Mouse (Mus musculus): ENCODE measurements at regions not wholly inside any gene's neighbourhood (a gene's known extent, or its start where the extent isn't known, plus 50 kb on each side); places are given as distances from the start of the nearest gene placed in this dataset.
"Not testable (repeated sequence)": the region's sequence is repeated elsewhere in the genome, so short reads cannot be mapped to it uniquely, and the experiment has no call there.

DNA sequence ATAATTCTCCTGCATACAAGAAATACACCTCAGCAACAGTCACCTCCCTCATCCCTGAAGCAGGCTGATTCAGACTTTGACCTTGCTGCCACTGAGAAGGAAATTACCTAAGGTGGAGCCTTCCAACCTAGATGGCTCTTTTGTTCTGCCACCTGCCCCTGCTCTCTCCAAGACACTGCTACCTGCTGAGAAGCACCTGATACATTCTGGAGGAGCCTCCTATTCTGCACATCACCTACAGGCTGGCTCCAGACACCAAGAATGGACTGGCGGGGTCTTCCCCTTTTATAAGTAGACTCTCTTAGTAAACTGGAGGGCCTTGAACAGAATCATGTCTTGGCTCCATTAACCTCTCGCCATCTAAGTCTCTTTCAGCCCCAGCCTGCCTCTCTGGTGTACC is 1149.5 kb upstream of the 2610301B20Rik start:
- DNase-seq (ENCODE audit: extremely low spot score), result not testable (repeated sequence)

DNA sequence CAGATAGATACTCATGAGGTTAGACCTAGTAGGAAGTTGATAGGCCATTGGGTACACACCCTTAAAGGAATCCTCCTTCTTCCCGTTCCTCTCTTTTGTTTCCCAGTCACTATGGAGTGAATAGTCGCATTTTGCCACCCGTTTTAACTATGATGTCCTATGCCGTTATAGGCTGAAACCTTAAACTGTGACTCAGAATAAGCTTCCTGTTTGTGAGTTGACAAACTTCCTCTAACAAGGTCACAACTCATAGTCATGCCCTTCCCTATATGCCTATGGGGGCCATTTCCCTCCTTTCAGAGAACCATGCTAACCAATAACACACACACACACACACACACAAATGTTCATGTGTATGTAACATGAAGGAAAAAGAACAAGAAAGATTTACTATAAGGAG is 1136.6 kb upstream of the 2610301B20Rik start:
- DNase-seq (ENCODE audit: extremely low spot score), result no peak

DNA sequence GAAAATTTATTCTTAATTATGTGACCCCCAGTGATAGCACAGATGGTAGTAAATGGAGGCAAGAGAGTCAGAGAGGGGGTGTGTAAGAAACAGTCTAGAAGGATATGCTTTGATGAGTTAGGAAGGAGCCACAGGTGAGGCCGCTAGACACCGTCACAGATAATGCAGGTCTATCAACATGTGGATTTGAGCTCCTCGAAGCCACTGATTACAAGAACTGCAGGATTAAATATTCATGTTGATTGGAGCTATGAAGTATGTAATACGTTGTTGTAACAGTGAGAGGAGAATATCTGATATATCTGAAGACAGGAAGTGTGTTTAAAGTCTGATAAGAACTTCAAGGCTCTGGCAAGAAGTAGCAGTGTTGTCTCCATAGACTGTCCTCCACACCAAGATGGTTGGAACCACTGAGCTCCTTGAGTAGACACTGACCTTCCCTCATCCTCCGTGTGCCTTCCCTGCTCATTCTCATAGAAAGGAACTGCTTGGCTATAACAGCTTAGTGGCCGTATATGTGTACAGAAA is 1126.8 kb upstream of the 2610301B20Rik start:
- no peak for DNase-seq (ENCODE audit: extremely low spot score)

DNA sequence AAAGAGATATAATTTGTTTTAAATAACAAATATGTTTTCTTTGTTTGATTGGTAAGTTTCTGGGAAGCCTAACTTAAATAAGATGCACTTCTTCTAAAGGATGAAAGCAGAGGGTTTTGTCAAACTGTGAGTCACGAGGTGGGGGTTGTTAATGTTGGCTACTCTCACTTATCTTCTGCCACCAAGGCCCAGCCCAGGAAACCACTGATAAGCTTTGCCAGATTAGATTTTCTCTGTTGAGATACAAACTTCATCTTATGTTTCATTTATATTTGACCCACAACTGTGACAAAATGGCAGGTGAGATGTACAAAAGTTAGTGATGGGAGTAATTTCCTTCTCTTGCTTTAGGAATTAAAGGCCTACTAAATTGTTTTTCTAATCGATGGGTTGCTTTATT is 1126.2 kb upstream of the 2610301B20Rik start:
- DNase-seq (ENCODE audit: extremely low spot score), result no peak

DNA sequence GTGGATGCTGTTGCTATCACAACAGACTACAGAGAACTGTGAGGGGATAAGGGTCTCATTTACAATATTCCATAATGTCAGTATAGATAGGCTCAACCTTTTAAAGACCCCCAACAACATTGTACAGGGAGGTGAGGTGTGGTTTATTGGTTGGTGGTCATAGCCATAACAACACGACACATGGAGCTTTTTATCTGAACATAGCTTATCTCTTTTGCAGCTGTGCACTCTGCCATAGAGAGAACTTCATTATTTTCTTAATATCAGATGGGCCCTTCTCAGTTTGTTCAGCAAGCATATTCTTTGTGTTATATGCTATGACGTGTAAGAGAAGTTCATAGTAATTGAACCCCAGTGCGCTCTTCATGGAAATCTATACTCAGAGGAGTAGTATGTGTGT is 1124.4 kb upstream of the 2610301B20Rik start:
- DNase-seq (ENCODE audit: extremely low spot score), result no peak

DNA sequence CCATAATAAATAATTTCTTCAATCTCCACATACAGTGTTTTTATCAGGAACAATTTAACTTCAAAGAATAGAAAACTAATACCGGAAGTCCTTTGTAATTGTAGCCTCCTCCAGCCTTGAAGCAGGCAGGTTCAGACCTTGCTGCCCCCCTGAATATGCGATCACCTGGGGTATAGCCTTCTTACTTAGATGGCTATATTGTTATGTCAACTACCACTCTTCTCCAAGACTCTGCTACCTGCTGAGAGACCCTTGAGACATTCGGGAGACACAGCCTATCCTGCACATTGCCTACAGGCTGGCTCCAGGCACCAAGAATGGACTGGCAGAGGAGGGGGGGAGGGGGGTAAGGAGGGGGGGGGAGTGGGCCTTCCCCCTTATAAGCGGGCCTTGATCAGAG is 1123.9 kb upstream of the 2610301B20Rik start:
- DNase-seq (ENCODE audit: extremely low spot score), result no peak

DNA sequence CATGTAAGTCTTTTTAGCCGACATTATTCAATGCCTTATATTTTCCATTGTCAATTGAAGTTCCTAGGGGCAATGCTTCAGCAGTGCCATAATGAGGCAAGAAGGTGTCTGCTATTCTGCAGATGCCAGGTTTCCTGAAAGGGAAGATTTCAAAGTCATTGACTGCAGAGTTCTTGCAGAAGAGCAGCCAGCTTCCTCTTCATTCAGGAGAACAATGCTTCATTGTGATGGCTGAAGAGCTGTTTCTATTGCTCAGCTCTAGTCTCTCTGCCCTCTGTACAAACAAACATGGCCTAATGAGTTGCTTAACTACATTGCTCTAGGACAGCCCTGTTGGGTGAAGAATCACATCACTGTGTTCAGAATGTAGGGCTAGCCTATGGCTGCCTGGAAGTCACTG is 1111.0 kb upstream of the 2610301B20Rik start:
- DNase-seq (ENCODE audit: extremely low spot score), result no peak

DNA sequence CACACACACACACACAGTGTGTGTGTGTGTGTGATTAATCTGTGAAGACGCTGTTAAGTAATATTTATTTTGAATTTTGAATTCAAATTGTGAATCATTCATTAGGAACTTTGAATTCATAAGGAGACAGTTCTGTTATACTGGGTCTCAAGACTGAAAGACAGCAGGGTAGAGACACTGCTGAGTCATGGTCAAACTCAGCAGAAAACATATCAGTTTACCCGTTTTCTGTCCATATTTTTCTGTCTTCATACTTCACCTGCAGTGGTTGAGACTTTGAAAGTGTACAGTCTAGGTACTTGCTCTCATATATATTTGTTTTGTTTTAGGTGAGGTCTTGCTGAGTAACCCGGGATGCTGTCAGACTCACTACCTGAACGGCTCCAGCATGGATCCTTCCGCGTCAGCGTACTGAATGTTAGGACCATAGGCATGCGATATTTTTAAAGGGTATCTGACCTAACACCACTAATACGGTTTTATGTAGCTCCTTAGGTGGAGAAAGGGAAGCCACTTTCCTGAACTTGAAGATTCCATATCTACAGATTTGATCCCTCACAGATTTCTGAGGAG is 1104.6 kb upstream of the 2610301B20Rik start:
- peak; percentile 24 for DNase-seq (ENCODE audit: extremely low spot score)

DNA sequence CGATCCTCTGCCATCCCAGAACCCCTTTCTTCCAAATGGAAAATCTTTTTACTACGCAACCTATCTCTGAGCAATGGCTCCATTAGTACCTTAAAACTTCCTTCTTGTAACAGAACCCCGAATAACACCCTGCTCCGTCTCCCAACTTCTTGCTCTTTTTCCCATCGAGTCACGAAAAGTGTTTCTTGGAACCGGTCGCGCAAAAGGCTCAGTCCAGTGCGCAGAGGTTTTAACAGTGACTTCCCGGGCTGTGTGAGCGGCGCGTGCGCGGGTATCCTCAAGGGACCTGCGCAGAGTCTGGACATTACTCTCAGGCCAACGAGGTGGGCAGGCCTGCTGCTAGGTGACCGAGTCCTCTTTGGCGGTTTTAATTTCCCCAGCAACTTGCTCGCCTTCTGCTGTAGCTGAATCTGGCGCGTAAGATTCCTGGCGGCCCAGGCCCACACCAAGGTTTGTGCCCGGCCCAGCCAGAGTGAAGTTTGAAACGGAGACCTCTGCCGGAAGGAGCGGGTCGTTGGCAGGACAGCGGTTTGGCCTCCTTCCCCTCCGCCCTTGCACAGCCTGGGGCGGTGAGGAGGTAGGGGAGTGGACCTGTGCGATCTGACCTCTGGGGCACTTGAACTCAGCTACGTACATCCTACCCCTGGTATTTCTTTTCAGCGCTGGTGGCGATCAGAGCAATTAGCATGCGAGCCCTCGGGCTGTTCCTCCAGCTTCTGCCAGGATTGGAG is 1103.8 kb upstream of the 2610301B20Rik start:
- DNase-seq (ENCODE audit: extremely low spot score), result peak; percentile 85

DNA sequence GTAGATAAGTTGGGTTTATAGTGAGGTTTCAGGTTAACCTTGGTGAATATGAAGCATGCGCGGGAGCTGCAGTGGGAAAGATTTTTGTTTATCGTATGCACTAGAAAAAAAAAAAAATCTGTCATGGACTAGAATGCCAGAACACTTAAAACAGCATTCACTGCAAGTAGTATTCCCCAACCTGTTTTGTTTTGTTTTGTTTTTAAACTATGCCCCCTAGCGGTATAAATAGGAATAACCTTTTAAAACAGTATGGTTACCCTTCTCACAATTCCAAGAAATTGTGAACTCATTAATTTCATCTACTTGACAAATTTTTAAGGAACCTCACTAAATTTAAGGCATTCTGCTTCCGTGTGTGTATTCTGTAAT is 1103.2 kb upstream of the 2610301B20Rik start:
- no peak for DNase-seq (ENCODE audit: extremely low spot score)

DNA sequence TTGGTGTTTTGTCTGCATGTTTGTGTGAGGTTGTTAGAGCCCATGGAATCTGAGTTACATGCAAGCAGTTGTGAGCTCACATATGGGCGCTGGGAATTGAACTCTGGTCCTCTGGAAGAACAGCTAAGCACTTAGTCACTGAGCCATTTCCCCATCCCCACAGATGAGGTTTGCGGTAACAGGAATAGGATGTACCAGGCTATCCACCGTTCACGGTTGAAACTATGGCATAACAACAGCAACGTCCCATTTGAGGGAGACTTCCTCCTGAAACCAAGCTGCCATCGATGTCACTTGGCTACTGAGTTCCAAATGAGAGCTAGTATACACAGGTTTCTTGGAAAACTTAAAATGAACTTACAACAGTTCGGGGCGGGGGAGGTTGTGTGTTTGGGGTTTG is 1095.9 kb upstream of the 2610301B20Rik start:
- no peak for DNase-seq (ENCODE audit: extremely low spot score)

DNA sequence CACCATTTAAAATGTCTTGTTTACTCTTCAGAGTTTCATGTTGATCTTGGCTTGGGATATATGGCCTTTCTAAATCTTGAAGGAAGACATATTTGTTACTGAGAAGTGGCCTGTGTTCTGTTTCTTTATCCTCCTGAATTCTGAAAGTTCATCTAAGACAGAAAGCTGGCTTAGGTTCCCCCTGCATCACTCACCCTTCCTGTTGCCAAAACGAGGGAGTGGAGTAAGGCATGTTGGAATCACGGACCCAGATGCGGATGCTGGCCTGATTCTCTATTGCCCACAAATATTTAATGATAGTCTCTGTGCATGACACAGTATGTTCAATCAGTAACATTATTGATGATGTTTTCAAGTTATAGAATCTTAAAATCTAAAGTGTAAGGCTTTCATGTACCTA is 1094.7 kb upstream of the 2610301B20Rik start:
- DNase-seq (ENCODE audit: extremely low spot score), result no peak

DNA sequence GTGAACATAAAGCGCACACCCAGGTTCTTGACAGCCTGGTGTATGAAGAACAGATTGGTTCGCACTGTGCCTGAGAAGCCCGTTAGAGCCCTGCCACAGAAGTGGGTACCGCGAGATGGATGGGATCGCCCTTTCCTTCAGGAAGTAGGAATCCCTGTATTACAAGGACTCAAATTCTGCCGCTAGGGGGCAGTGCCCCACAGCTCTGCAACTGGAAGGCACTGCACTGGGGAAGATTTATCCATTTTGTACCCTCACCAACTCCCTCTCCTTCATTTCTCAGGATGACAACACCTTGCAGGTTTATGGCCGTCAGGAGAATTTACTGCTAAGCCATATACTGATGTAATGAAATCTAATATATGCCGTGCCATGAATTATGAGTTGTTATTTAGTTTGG is 1094.1 kb upstream of the 2610301B20Rik start:
- DNase-seq (ENCODE audit: extremely low spot score), result peak; percentile 69

DNA sequence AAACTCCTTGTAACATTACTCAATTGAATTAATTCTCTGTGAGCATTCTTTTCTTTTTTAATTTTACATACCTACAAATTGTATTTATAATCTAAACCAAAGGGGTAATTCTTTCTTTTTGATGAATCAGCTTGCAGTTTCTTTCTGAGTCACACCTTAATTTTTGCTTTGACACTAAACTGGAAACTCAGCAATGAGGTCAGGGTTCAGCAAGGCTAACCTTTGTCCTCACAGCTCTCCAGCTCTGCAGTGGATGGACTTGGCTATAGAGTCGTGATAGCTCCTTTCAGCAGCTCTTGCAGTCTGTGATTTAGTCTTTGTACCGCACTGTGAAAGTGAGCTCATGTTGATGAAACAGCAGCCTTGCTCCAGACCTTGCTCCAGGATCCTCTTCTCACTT is 1093.0 kb upstream of the 2610301B20Rik start:
- DNase-seq (ENCODE audit: extremely low spot score), result no peak

DNA sequence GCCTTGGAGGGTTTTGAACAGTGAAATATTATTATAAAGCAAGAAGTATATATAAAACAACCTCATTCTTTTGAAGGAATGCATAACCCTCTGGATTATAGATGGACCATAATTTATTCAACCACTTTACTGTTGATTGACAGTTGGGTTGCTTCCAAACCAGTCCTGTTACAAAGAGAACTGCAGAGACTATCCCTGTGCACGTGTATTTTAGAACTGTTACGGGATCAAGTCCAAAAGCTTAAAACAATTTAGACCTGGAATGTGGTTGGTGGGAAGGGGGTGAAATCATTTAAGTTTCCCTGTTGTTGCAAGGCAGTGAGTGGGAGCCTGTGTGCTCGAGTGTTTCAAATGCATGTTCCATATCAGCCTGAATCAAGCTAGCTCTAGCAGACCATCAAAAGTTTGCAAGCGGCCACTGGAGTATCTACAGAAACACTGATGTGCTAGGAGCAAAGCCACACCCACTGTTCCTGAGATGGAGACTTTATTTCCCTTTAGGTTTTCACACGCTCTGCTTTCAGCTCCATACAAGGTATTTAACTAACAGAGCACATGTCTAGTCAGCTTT is 1086.4 kb upstream of the 2610301B20Rik start:
- DNase-seq (ENCODE audit: extremely low spot score), result no peak

DNA sequence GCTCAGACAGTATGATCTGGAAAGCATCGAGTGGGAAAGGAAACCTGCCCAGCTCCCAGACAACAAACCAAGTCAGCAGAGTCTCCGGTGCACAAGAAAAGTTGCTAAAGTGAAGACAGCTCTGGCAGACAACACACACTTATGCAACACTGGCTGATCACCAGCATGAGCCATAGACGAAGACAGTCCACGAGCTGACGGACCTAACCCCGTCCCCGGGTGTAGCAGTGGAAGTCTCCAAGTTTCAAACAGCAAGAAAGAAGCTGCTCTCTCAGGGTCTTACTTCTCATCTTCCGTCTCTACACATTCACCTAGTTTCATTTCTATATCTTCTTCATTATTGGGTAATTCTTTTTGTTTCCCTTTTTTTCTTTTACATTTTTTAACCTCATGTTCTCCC is 1083.8 kb upstream of the 2610301B20Rik start:
- DNase-seq (ENCODE audit: extremely low spot score), result no peak

All from embryo, embryonic 9.5 days (tissue).